Mouse (Mus musculus): ENCODE measurements around the gene Rbp1.

DNA sequence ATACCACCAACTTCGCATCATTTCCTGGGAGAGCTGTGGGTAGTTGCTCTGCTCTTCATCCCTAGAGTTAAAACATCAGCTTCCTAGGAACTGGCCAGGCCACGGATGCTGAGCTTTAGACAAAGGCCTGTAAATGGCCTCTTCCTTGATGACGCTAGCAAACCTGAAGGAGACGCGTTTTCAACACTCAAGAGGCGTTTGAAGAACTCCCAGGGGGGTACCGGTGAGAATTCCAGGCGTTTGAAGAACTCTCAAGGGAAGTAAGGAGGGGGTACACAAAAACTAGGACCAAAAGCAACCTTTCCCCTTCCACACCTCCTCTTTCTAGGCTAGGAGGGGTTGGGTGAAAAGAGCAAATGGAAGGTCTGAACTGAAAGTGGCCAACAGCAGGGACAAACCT is 1.5 kb downstream of the Rbp1 start:
- TF ChIP-seq CTCF (conservative IDR thresholded peaks at IDR 0.05; ENCODE audit: low read length) (no peak), POU5F1 (IDR thresholded peaks at IDR 0.05; ENCODE audit: borderline replicate concordance, low read length) (no peak), NANOG (IDR thresholded peaks at IDR 0.05; ENCODE audit: borderline replicate concordance, low read length) (no peak)
